Mouse (Mus musculus): ENCODE data around the gene Nfasc. TPM values are rescaled to one million over a fixed set of nuclear protein-coding genes. Genes with fewer than 3 reads are reported as not detected.

Nfasc gene
- polyA plus RNA-seq, 1 experiment = 0.75 TPM

DNA sequence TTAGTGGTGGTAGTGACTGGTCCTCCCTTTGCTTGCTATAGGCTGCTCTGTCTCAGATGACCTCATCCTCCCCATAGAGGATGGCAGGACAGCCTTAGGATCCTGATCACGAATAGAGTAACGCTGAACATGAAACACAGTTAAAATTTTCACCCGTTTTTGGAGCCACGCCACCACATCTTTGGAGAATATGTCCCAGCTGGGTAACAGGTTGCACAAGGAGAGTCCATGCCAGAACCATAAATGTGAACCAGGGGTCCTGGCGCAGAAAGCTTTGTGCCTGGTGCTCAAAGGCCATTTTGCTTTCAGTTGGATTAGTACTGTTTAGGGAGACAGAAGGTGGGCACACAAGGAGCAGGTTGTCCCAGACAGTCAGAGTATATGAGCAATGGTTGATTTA, 143.6 kb downstream of the Nfasc start:
- 72% methylated on average over 5 of the region's 5 CpGs for WGBS
- no peak for TF ChIP-seq CTCF (IDR thresholded peaks at IDR 0.05; ENCODE audit: control insufficient read depth, insufficient read depth, low read length)
- no peak for TF ChIP-seq POLR2A (IDR thresholded peaks at IDR 0.05; ENCODE audit: borderline replicate concordance, control insufficient read depth, low read depth, low read length)
- Histone ChIP-seq H3K4me3 (replicated peaks; ENCODE audit: control insufficient read depth, low read depth, low read length) (no peak overlapping the region), H3K4me1 (ENCODE audit: control insufficient read depth, insufficient read depth, low read length) (no peaks in the 10 kb centered on the region; the same call in 1 of the 2 replicates), H3K27ac (ENCODE audit: control insufficient read depth, insufficient read depth, low read depth, low read length, poor library complexity) (no peak overlapping the region)

DNA sequence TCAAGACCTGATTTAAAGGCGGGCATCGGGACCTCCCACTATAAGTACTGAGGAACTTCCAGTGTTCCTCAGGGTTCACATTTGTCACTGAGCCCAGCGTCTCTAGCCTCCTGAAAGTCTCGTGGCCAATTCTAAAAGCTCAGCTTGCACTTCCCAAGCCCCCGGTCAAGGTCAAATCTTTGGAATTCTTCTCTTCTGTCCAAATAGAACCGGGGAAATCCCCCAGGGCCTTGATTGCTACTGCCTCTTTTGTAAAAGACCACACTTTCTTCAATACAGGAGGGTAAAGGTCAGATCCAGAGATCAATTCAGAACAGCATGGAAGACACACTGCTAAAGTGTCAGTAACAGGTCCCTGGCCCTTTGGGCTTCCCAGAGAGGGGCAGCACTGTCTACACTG, 145.9 kb downstream of the Nfasc start:
- H3K4me1 ChIP-seq (ENCODE audit: control insufficient read depth, insufficient read depth, low read length) = no peaks in the 10 kb centered on the region; the same call in 1 of the 2 replicates
- WGBS = 66% methylated on average over 6 of the region's 6 CpGs
- no peak overlapping the region for H3K27ac ChIP-seq (ENCODE audit: control insufficient read depth, insufficient read depth, low read depth, low read length, poor library complexity)
- no peak for TF ChIP-seq POLR2A (IDR thresholded peaks at IDR 0.05; ENCODE audit: borderline replicate concordance, control insufficient read depth, low read depth, low read length)
- no peak for TF ChIP-seq CTCF (IDR thresholded peaks at IDR 0.05; ENCODE audit: control insufficient read depth, insufficient read depth, low read length)
- H3K4me3 ChIP-seq (replicated peaks; ENCODE audit: control insufficient read depth, low read depth, low read length) = no peak overlapping the region

DNA sequence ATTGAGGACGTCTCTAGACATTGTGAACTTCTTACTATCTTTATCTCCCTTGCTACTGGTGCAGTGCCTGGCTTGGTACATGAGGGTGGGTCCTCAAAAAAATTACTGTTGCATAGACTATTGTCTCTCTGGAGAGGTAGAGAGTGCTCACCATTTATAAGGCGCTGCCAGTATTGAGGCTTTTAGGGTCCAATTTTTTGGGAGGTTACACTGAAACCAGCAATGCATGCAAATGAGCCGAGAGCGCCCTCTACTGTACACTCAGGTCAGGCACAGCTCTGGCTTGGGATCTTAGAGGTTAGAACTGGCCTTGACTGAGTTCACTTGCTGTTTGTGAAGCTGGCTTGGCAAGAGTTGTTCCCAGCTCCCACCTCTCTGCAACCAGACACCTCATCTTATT, 147.0 kb downstream of the Nfasc start:
- Histone ChIP-seq H3K4me3 (replicated peaks; ENCODE audit: control insufficient read depth, low read depth, low read length) (no peak overlapping the region), H3K27ac (ENCODE audit: control insufficient read depth, insufficient read depth, low read depth, low read length, poor library complexity) (no peak overlapping the region), H3K4me1 (ENCODE audit: control insufficient read depth, insufficient read depth, low read length) (no peaks in the 10 kb centered on the region; the same call in 1 of the 2 replicates)
- WGBS = 12% methylated on average over 4 of the region's 4 CpGs
- no peak for TF ChIP-seq POLR2A (IDR thresholded peaks at IDR 0.05; ENCODE audit: borderline replicate concordance, control insufficient read depth, low read depth, low read length)
- TF ChIP-seq CTCF (IDR thresholded peaks at IDR 0.05; ENCODE audit: control insufficient read depth, insufficient read depth, low read length) = peak; percentile 79

DNA sequence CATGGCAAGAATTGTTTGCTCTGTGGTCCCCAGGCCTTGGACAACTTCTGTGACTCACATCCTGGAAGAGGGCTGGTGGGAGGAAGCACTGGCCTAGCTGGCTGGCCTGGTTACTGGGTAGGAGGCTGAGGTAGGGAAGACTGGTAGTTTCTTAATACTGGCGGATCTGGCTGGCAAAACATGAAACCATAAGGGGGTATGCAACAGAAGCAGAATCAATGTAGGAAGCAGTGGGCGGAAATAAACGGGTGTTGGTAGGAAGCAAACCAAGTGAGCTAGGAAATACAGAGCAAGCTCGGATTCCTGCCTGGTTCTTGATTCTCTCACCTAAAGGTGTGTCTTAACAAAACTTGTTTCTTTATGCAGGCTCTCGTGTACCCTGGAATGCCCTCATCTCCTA, 149.5 kb downstream of the Nfasc start:
- WGBS = 52% methylated on average over 5 of the region's 5 CpGs
- TF ChIP-seq POLR2A (IDR thresholded peaks at IDR 0.05; ENCODE audit: borderline replicate concordance, control insufficient read depth, low read depth, low read length) (no peak), CTCF (IDR thresholded peaks at IDR 0.05; ENCODE audit: control insufficient read depth, insufficient read depth, low read length) (no peak)
- H3K27ac ChIP-seq (ENCODE audit: control insufficient read depth, insufficient read depth, low read depth, low read length, poor library complexity) = no peak overlapping the region
- H3K4me3 ChIP-seq (replicated peaks; ENCODE audit: control insufficient read depth, low read depth, low read length) = no peak overlapping the region
- H3K4me1 ChIP-seq (ENCODE audit: control insufficient read depth, insufficient read depth, low read length) = no peaks in the 10 kb centered on the region

DNA sequence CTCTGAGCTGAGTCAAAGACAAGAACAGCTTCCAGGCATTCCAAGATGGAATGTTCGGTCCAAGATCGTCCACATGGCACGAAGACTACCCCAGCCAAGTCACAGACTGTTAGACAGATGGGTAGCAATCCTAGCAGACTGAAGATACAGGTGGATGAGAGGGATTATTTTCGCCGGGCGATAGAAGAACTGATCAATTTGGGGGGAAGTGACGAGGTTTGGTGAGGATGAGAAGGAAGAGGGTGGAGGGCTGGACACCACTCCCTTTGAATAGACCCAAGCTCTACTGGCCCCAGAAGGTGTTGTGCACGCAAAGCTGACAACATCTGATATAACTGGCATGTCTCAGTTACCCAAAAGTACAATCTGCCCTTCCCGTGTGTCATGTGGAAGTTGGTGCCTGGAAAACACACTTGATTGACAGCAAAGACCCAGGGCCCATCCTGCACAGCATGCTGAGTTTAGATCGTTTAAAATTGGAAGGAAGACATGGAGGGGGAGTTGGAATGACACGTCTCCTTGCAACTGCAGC, 150.1 kb downstream of the Nfasc start:
- TF ChIP-seq POLR2A (IDR thresholded peaks at IDR 0.05; ENCODE audit: borderline replicate concordance, control insufficient read depth, low read depth, low read length) (no peak), CTCF (IDR thresholded peaks at IDR 0.05; ENCODE audit: control insufficient read depth, insufficient read depth, low read length) (no peak)
- 64% methylated on average over 11 of the region's 11 CpGs for WGBS
- Histone ChIP-seq H3K4me1 (ENCODE audit: control insufficient read depth, insufficient read depth, low read length) (no peaks in the 10 kb centered on the region), H3K4me3 (replicated peaks; ENCODE audit: control insufficient read depth, low read depth, low read length) (no peak overlapping the region), H3K27ac (ENCODE audit: control insufficient read depth, insufficient read depth, low read depth, low read length, poor library complexity) (no peak overlapping the region)

DNA sequence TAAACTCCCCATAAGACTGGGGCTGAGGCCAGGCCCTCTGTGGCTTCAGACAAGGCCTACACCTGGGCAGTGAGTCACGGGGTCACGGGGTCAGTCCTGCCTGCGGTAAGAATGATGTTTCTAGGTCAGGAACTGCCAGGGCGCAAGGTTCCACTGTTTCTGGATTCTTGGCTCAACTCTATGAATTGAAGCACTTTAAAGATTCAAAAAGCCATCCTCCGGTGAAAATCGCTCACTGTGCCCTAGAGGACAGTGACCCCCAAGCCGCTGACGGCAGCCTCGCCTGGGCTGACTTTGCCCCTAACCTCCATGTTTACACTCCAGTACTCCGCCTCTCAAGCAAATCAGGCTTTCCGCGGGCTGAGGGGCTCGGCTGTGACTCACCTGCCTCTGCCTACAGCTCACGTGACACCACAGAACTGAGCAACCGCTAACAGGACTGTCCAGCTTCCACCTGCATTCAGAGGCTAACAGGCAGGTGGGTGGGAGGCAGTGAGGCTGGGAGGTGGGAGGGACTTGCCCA, 154.9 kb downstream of the Nfasc start:
- H3K4me3 ChIP-seq (replicated peaks; ENCODE audit: control insufficient read depth, low read depth, low read length) = no peak overlapping the region
- H3K27ac ChIP-seq (ENCODE audit: control insufficient read depth, insufficient read depth, low read depth, low read length, poor library complexity) = no peak overlapping the region
- TF ChIP-seq CTCF (IDR thresholded peaks at IDR 0.05; ENCODE audit: control insufficient read depth, insufficient read depth, low read length) (no peak), POLR2A (IDR thresholded peaks at IDR 0.05; ENCODE audit: borderline replicate concordance, control insufficient read depth, low read depth, low read length) (no peak)
- WGBS = 74% methylated on average over 15 of the region's 15 CpGs
- no peaks in the 10 kb centered on the region for H3K4me1 ChIP-seq (ENCODE audit: control insufficient read depth, insufficient read depth, low read length)

DNA sequence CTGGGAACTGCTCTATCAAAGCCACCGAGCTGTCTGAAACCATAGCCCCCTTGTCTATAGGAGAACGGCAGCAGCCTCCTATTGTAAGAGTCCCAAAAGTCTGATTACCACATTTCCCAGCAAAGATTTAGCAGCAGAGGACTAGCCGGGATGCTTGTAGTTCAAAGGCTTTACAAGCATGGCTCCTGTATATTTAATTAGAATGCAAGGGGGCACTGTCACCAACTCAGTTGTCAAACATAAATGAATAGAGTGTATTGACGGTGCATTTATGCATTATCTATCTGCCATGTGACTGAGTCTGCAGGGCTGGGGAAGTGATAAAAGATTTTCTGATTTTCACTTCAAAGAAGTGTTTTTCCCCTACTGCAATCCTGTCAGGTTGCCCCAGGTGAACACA, 156.2 kb downstream of the Nfasc start:
- TF ChIP-seq POLR2A (IDR thresholded peaks at IDR 0.05; ENCODE audit: borderline replicate concordance, control insufficient read depth, low read depth, low read length) = no peak
- no peak for TF ChIP-seq CTCF (IDR thresholded peaks at IDR 0.05; ENCODE audit: control insufficient read depth, insufficient read depth, low read length)
- Histone ChIP-seq H3K4me1 (ENCODE audit: control insufficient read depth, insufficient read depth, low read length) (no peaks in the 10 kb centered on the region), H3K27ac (ENCODE audit: control insufficient read depth, insufficient read depth, low read depth, low read length, poor library complexity) (no peak overlapping the region), H3K4me3 (replicated peaks; ENCODE audit: control insufficient read depth, low read depth, low read length) (no peak overlapping the region)
- 75% methylated on average over 4 of the region's 4 CpGs for WGBS

DNA sequence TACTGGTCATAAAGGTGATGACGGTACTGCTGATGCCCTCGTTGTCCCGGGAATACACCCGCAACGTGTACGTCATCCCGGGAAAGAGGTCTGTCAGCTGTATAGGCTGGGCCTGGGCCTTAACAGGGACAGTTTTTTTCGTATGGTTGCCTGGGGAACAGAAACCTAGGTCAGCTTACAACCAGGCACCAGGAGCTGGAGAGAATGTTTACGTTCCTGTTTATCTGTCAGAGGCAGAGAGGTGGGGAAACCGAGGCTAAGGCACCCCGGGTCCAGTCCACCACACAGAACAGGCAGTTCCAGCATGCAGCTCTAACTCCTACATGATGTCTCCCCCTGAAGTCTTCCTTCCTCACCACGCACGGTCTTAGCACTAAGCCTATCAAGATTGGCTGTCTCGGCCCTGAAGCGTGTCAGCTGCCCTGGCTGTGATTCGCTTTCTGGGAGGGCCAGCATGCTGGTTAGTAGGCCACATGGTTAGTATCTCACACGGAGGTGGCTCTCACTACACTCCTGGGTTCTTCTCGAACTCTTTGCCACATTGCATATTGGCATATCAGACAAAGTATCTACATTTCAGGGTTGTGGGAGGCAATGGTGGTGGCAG, 158.5 kb downstream of the Nfasc start:
- Histone ChIP-seq H3K4me1 (ENCODE audit: control insufficient read depth, insufficient read depth, low read length) (no peaks in the 10 kb centered on the region), H3K27ac (ENCODE audit: control insufficient read depth, insufficient read depth, low read depth, low read length, poor library complexity) (no peak overlapping the region), H3K4me3 (replicated peaks; ENCODE audit: control insufficient read depth, low read depth, low read length) (no peak overlapping the region)
- WGBS = 77% methylated on average over 18 of the region's 18 CpGs
- TF ChIP-seq POLR2A (IDR thresholded peaks at IDR 0.05; ENCODE audit: borderline replicate concordance, control insufficient read depth, low read depth, low read length) = no peak
- TF ChIP-seq CTCF (IDR thresholded peaks at IDR 0.05; ENCODE audit: control insufficient read depth, insufficient read depth, low read length) = no peak
